Mouse (Mus musculus): Measurements from ENCODE around the gene Klhl36. TPM values are rescaled to one million over a fixed set of nuclear protein-coding genes. Genes with fewer than 3 reads are reported as not detected.

The Klhl36 gene
- total and polyA plus RNA-seq, 2 experiments from 2014 or later, result 20.3 to 23.0 TPM

DNA sequence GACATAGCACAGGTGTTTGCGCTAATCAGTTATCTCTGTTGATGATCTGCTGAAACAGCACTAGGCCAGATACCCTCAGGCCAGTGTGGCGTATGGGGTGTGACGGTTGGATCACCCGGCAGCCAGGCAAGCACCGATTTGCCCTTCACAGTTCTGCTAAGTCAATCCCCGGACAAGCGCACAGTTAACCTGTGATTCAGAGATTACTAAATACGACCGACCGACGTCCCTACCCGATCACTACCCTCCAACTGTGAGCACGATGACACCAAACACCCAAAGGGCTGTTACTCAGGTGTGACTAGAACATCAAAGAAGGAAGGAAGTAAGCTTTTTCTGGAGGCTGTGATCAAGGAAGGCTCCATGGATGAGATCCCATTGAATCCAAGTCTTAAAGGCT lies 32.6 kb upstream of the Klhl36 start:
- Histone ChIP-seq H3K9ac (no peak overlapping the region), H3K4me3 (ENCODE audit: low read depth, low read length) (no peak overlapping the region), H3K4me1 (ENCODE audit: insufficient read depth) (peaks cover 18% of the 10 kb centered on the region), H3K27ac (ENCODE audit: low read depth, low read length) (no peak overlapping the region), H3K36me3 (ENCODE audit: insufficient read depth) (no peaks in the 10 kb centered on the region; the same call in 1 of the 2 replicates), H3K27me3 (ENCODE audit: insufficient read depth, low read length) (no peaks in the 10 kb centered on the region), H3K4me2 (ENCODE audit: low read depth) (no peak overlapping the region), H3K9me3 (ENCODE audit: low read length) (no peaks in the 10 kb centered on the region)
- no peak for ATAC-seq
- TF ChIP-seq CTCF (IDR thresholded peaks at IDR 0.05; ENCODE audit: low read depth), result no peak
- DNase-seq, result no peak
- WGBS, result 91% methylated on average over 13 of the region's 13 CpGs

GRCm38 (mm10) chr8:119829870-119830580 lies 32.0 kb upstream of the Klhl36 start:
- no peak overlapping the region for H3K27ac ChIP-seq (ENCODE audit: low read depth, low read length)
- no peak for ATAC-seq

GRCm38 (mm10) chr8:119830589-119830988 lies 31.5 kb upstream of the Klhl36 start:
- Histone ChIP-seq H3K36me3 (ENCODE audit: insufficient read depth) (peaks cover 5% of the 10 kb centered on the region; the same call in 1 of the 2 replicates), H3K4me3 (ENCODE audit: low read depth, low read length) (no peak overlapping the region), H3K4me2 (ENCODE audit: low read depth) (no peak overlapping the region), H3K27ac (ENCODE audit: low read depth, low read length) (no peak overlapping the region), H3K4me1 (ENCODE audit: insufficient read depth) (peaks cover 20% of the 10 kb centered on the region), H3K27me3 (ENCODE audit: insufficient read depth, low read length) (no peaks in the 10 kb centered on the region), H3K9me3 (ENCODE audit: low read length) (no peaks in the 10 kb centered on the region), H3K9ac (no peak overlapping the region)
- no peak for ATAC-seq
- peak; percentile 37 for DNase-seq
- WGBS, result 50% methylated on average over 7 of the region's 7 CpGs
- TF ChIP-seq CTCF (IDR thresholded peaks at IDR 0.05; ENCODE audit: low read depth), result no peak

More at GRCm38 (mm10) chr8:119829870-119830580, 32.0 kb upstream of the Klhl36 start:
- no peaks in the 10 kb centered on the region for H3K9me3 ChIP-seq (ENCODE audit: low read length)
- H3K36me3 ChIP-seq (ENCODE audit: insufficient read depth), result peaks cover 2% of the 10 kb centered on the region; the same call in 1 of the 2 replicates
- no peak overlapping the region for H3K9ac ChIP-seq
- no peak overlapping the region for H3K4me3 ChIP-seq (ENCODE audit: low read depth, low read length)
- no peak overlapping the region for H3K4me2 ChIP-seq (ENCODE audit: low read depth)
- 62% methylated on average over 16 of the region's 16 CpGs for WGBS
- peaks cover 18% of the 10 kb centered on the region for H3K4me1 ChIP-seq (ENCODE audit: insufficient read depth)
- no peaks in the 10 kb centered on the region for H3K27me3 ChIP-seq (ENCODE audit: insufficient read depth, low read length)
- DNase-seq, result no peak
- TF ChIP-seq CTCF (IDR thresholded peaks at IDR 0.05; ENCODE audit: low read depth), result no peak

- peaks cover 5% of the 10 kb centered on the region; the same call in 1 of the 2 replicates for H3K36me3 ChIP-seq (ENCODE audit: insufficient read depth)
- H3K4me2 ChIP-seq (ENCODE audit: low read depth), result peak overlapping the region; percentile 26
- peaks cover 28% of the 10 kb centered on the region for H3K4me1 ChIP-seq (ENCODE audit: insufficient read depth)
- peak; percentile 44 for DNase-seq
- ATAC-seq, result peak; percentile 57
- H3K4me3 ChIP-seq (ENCODE audit: low read depth, low read length), result no peak overlapping the region
- no peak for TF ChIP-seq CTCF (IDR thresholded peaks at IDR 0.05; ENCODE audit: low read depth)
- 33% methylated on average over 20 of the region's 20 CpGs for WGBS
- peak overlapping the region; percentile 2; the same call in 1 of the 2 replicates for H3K9ac ChIP-seq
- H3K27me3 ChIP-seq (ENCODE audit: insufficient read depth, low read length), result no peaks in the 10 kb centered on the region
- H3K9me3 ChIP-seq (ENCODE audit: low read length), result no peaks in the 10 kb centered on the region
- H3K27ac ChIP-seq (ENCODE audit: low read depth, low read length), result no peak overlapping the region
Observed at GRCm38 (mm10) chr8:119831336-119831995, 30.6 kb upstream of the Klhl36 start.

- WGBS, result 60% methylated on average over 7 of the region's 7 CpGs
- Histone ChIP-seq H3K4me1 (ENCODE audit: insufficient read depth) (peaks cover 35% of the 10 kb centered on the region), H3K9me3 (ENCODE audit: low read length) (no peaks in the 10 kb centered on the region), H3K27ac (ENCODE audit: low read depth, low read length) (no peak overlapping the region), H3K27me3 (ENCODE audit: insufficient read depth, low read length) (no peaks in the 10 kb centered on the region), H3K36me3 (ENCODE audit: insufficient read depth) (peaks cover 9% of the 10 kb centered on the region; the same call in 1 of the 2 replicates), H3K4me2 (ENCODE audit: low read depth) (peak overlapping the region; percentile 26), H3K4me3 (ENCODE audit: low read depth, low read length) (no peak overlapping the region), H3K9ac (0 out of 2 replicates have a peak overlapping the region, but pooled peaks have one; percentile 2)
- ATAC-seq, result 0 out of 2 replicates have a peak, but pooled peaks have one; percentile 8
- DNase-seq, result no peak
- no peak for TF ChIP-seq CTCF (IDR thresholded peaks at IDR 0.05; ENCODE audit: low read depth)
Observed at GRCm38 (mm10) chr8:119832101-119832617, 29.9 kb upstream of the Klhl36 start.

GRCm38 (mm10) chr8:119832931-119833330 lies 29.1 kb upstream of the Klhl36 start:
- H3K27ac ChIP-seq (ENCODE audit: low read depth, low read length), result no peak overlapping the region
- H3K9ac ChIP-seq, result no peak overlapping the region
- no peak for ATAC-seq
- peaks cover 9% of the 10 kb centered on the region; the same call in 1 of the 2 replicates for H3K36me3 ChIP-seq (ENCODE audit: insufficient read depth)
- 28% methylated on average over 5 of the region's 5 CpGs for WGBS
- no peak overlapping the region for H3K4me3 ChIP-seq (ENCODE audit: low read depth, low read length)
- H3K9me3 ChIP-seq (ENCODE audit: low read length), result no peaks in the 10 kb centered on the region
- H3K4me1 ChIP-seq (ENCODE audit: insufficient read depth), result peaks cover 43% of the 10 kb centered on the region
- DNase-seq, result no peak
- no peaks in the 10 kb centered on the region for H3K27me3 ChIP-seq (ENCODE audit: insufficient read depth, low read length)
- no peak for TF ChIP-seq CTCF (IDR thresholded peaks at IDR 0.05; ENCODE audit: low read depth)
- no peak overlapping the region for H3K4me2 ChIP-seq (ENCODE audit: low read depth)

DNA sequence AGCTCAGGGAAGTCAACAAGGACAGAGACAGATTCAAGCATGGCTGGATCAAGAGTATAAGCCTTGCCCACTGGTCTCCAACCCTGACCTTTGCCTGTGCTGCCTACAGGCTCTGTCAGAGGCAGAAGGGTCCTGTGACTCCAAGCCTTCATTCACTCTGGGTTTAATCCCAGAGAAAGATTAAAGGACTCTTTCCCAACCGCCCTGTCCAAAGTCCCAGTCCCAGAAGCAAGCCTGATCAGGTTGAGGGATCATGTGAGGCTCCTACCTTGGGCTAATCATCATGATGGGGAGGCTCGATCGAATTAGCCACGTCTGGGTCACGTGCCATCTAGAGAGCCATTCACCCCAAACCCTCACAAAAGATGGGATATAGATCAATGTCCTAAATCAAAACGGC lies 27.4 kb upstream of the Klhl36 start:
- WGBS, result 91% methylated on average over 6 of the region's 6 CpGs
- Histone ChIP-seq H3K27me3 (ENCODE audit: insufficient read depth, low read length) (no peaks in the 10 kb centered on the region), H3K27ac (ENCODE audit: low read depth, low read length) (no peak overlapping the region), H3K4me3 (ENCODE audit: low read depth, low read length) (no peak overlapping the region), H3K9ac (no peak overlapping the region), H3K4me2 (ENCODE audit: low read depth) (no peak overlapping the region), H3K4me1 (ENCODE audit: insufficient read depth) (peaks cover 45% of the 10 kb centered on the region), H3K36me3 (ENCODE audit: insufficient read depth) (peaks cover 9% of the 10 kb centered on the region; the same call in 1 of the 2 replicates), H3K9me3 (ENCODE audit: low read length) (no peaks in the 10 kb centered on the region)
- TF ChIP-seq CTCF (IDR thresholded peaks at IDR 0.05; ENCODE audit: low read depth), result no peak
- ATAC-seq, result no peak
- no peak for DNase-seq
